28 mouse cellular contexts compared by ENCODE assay signal in the genomic region with DNA sequence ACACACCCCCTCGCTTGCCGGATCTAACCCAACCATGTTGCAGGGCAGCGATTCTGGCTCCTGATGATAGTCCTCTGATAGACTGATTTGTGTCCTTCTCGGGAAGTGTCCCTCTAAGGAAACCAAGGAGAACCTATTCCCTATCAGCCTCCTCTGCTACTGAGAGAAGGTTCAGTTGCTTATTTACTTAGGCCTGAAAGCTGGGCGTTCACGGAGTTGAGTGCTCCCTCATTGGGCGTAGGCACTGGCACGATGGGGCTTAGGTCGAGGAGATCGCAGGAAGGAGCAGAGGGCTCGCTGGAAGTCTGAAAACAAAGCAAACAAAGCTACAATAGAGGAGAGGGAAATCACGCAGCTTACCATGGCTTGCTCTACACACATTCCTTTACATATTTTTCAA. TPM values are rescaled to one million over a fixed set of nuclear protein-coding genes. Genes with fewer than 3 reads are reported as not detected.
DNase-seq lines count a peak whose midpoint lies in the region; ATAC-seq and TF ChIP-seq lines count a peak whose summit lies in the region.
"Had no signal": no experiment of that assay in that cellular context is flagged by ENCODE, and none has a peak within 500 bp of the region (broad histone marks: within the 10 kb centered on the region; RNA-seq: fewer than 3 reads in every experiment).

No protein-coding gene starts in this region.

- no peak for TF ChIP-seq POLR2A in lung, adult 2 months (IDR thresholded peaks at IDR 0.05; ENCODE audit: borderline replicate concordance, extremely low read depth, low read depth, low read length)
- TF ChIP-seq POLR2A in small intestine, adult 2 months (IDR thresholded peaks at IDR 0.05; ENCODE audit: low read depth, low read length): no peak

- no peaks in the 10 kb centered on the region for H3K27me3 ChIP-seq in liver, embryonic 13.5 days
- no peaks in the 10 kb centered on the region for H3K27me3 ChIP-seq in small intestine, adult 2 months (ENCODE audit: control insufficient read depth, insufficient read depth, low read length)
- H3K27me3 ChIP-seq: CH12.LX; forebrain, embryonic 13.5 days; heart, embryonic 12.5 days; heart, embryonic 15.5 days; hindbrain, embryonic 13.5 days; Patski had no signal

- peak overlapping the region; percentile 11; the same call in 1 of the 2 replicates for H3K27ac ChIP-seq in liver, embryonic 13.5 days
- peak overlapping the region; percentile 67 for H3K27ac ChIP-seq in small intestine, adult 2 months (ENCODE audit: insufficient read depth, low read depth, low read length)
- H3K27ac ChIP-seq: forebrain, embryonic 10.5 days; forebrain, embryonic 13.5 days; heart, embryonic 15.5 days; hindbrain, embryonic 10.5 days; hindbrain, embryonic 13.5 days had no signal

- WGBS in liver, embryonic 13.5 days (ENCODE audit: insufficient replicate concordance): 91% methylated on average over 12 of the region's 12 CpGs
- 57% methylated on average over 12 of the region's 12 CpGs for WGBS in lung, adult 2 months
- 62% methylated on average over 12 of the region's 12 CpGs for WGBS in small intestine, adult 2 months

- no peak for ATAC-seq in liver, embryonic 13.5 days (ENCODE audit: low read depth)
- ATAC-seq: forebrain, embryonic 13.5 days; forebrain, embryonic 16.5 days; hindbrain, embryonic 16.5 days; Patski had no signal

- no peak overlapping the region for H3K4me2 ChIP-seq in liver, embryonic 13.5 days
- H3K4me2 ChIP-seq: forebrain, embryonic 13.5 days; heart, embryonic 12.5 days; heart, embryonic 15.5 days; hindbrain, embryonic 13.5 days had no signal

- peaks cover 87% of the 10 kb centered on the region for H3K36me3 ChIP-seq in liver, embryonic 13.5 days
- peaks cover 54% of the 10 kb centered on the region for H3K36me3 ChIP-seq in small intestine, adult 2 months (ENCODE audit: control insufficient read depth, insufficient read depth, low read length)

- no peaks in the 10 kb centered on the region for H3K9me3 ChIP-seq in liver, embryonic 13.5 days (replicated peaks)
- H3K9me3 ChIP-seq: forebrain, embryonic 10.5 days; forebrain, embryonic 13.5 days; G1E; heart, embryonic 12.5 days; heart, embryonic 15.5 days; hindbrain, embryonic 10.5 days; hindbrain, embryonic 13.5 days had no signal

- no peak for DNase-seq in liver, embryonic 13.5 days
- no peak for DNase-seq in liver
- DNase-seq in lung, adult 2 months: peak; percentile 24
- peak; percentile 7 for DNase-seq in lung, postnatal 10 days
- no peak for DNase-seq in right cerebral cortex, postnatal 36 days (ENCODE audit: low spot score in 2 of 2)
- no peak for DNase-seq in layer of hippocampus, adult 8-10 months (ENCODE audit: low spot score in 2 of 2)
- DNase-seq in spleen, adult 18-20 months: no peak
- DNase-seq: adrenal gland, postnatal 14 days; B cell, adult 2 months; cerebellum, adult 11 months; cerebellum, adult 2 months; cerebellum, adult 9-11 months; gastrocnemius, postnatal 10 days; gastrocnemius, postnatal 36 days; heart, postnatal 10 days; heart, postnatal 36 days had no signal

- peaks cover 18% of the 10 kb centered on the region for H3K4me1 ChIP-seq in liver, embryonic 13.5 days (replicated peaks)
- no peaks in the 10 kb centered on the region for H3K4me1 ChIP-seq in lung, adult 2 months (ENCODE audit: control insufficient read depth, insufficient read depth, low read length)
- peaks cover 4% of the 10 kb centered on the region; the same call in 1 of the 2 replicates for H3K4me1 ChIP-seq in small intestine, adult 2 months (ENCODE audit: control insufficient read depth, insufficient read depth, insufficient read length, low read length)
- H3K4me1 ChIP-seq: forebrain, embryonic 10.5 days; forebrain, embryonic 13.5 days; heart, embryonic 12.5 days; heart, embryonic 15.5 days; hindbrain, embryonic 10.5 days; hindbrain, embryonic 13.5 days had no signal

- no peak overlapping the region for H3K4me3 ChIP-seq in liver, embryonic 13.5 days (replicated peaks)
- H3K4me3 ChIP-seq in lung, adult 2 months (replicated peaks; ENCODE audit: extremely low read depth, low read depth, low read length): no peak overlapping the region
- no peak overlapping the region for H3K4me3 ChIP-seq in small intestine, adult 2 months (ENCODE audit: low read depth, low read length)
- H3K4me3 ChIP-seq: forebrain, embryonic 10.5 days; forebrain, embryonic 13.5 days; heart, embryonic 12.5 days; heart, embryonic 15.5 days; hindbrain, embryonic 10.5 days; hindbrain, embryonic 13.5 days had no signal

- TF ChIP-seq CTCF in lung, adult 2 months (IDR thresholded peaks at IDR 0.05; ENCODE audit: insufficient read depth, low read length): no peak
- no peak for TF ChIP-seq CTCF in small intestine, adult 2 months (IDR thresholded peaks at IDR 0.05; ENCODE audit: extremely low read depth, insufficient read length, insufficient replicate concordance, low read depth, low read length)

- H3K9ac ChIP-seq in liver, embryonic 13.5 days: no peak overlapping the region
- H3K9ac ChIP-seq: forebrain, embryonic 13.5 days; heart, embryonic 12.5 days; heart, embryonic 15.5 days; hindbrain, embryonic 13.5 days had no signal

RNA-seq across cellular contexts. Expression of a gene that starts 19.6 kb away (rescaled TPM):
- 27.1 and 29.8 TPM in 2 replicates for polyA plus RNA-seq in liver, embryonic 13.5 days (2015; fragmentation: Nextera tagmentation; extraction: Ambion mirVana)
- 6.9 and 11.9 TPM in 2 replicates for polyA plus RNA-seq in lung, adult 2 months (2012; rRNA removed)
- polyA plus RNA-seq in small intestine, adult 2 months (2012; rRNA removed): 20.4 and 30.2 TPM in 2 replicates
- total RNA-seq in layer of hippocampus, adult 8-10 months (2022): 10 to 100 TPM; 22.7 to 29.0 (median 26.8) TPM

RNA-seq across cellular contexts. Expression of a gene that starts 19.6 kb away (rescaled TPM):
- polyA plus RNA-seq in liver, embryonic 13.5 days (2015; fragmentation: Nextera tagmentation; extraction: Ambion mirVana): 7.0 and 9.9 TPM in 2 replicates
- polyA plus RNA-seq in lung, adult 2 months (2012; rRNA removed): 2.4 and 3.4 TPM in 2 replicates
- polyA plus RNA-seq in small intestine, adult 2 months (2012; rRNA removed): 0.27 and 0.44 TPM in 2 replicates
- 10 to 100 TPM; 12.6 to 20.2 (median 15.5) TPM for total RNA-seq in layer of hippocampus, adult 8-10 months (2022)

RNA-seq across cellular contexts. Expression of a gene that starts 30.6 kb away (rescaled TPM):
- 60.7 and 70.4 TPM in 2 replicates for polyA plus RNA-seq in liver, embryonic 13.5 days (2015; fragmentation: Nextera tagmentation; extraction: Ambion mirVana)
- polyA plus RNA-seq in lung, adult 2 months (2012; rRNA removed): 4.0 and 7.4 TPM in 2 replicates
- 5.4 and 9.7 TPM in 2 replicates for polyA plus RNA-seq in small intestine, adult 2 months (2012; rRNA removed)
- total RNA-seq in layer of hippocampus, adult 8-10 months (2022): 10 to 100 TPM; 21.5 to 26.9 (median 22.9) TPM

Comparison
In these comparisons a context has a peak if more than half of its experiments do, and no peak if none do; other contexts are left out.
1. DNase-seq: peak in lung, adult 2 months (single experiment) and lung, postnatal 10 days (single experiment); none in liver, embryonic 13.5 days (single experiment), liver (single experiment), right cerebral cortex, postnatal 36 days (0 of 2), layer of hippocampus, adult 8-10 months (0 of 2) and spleen, adult 18-20 months (0 of 2).